Mouse (Mus musculus): ENCODE measurements around the gene Pml.

The Pml gene

DNA sequence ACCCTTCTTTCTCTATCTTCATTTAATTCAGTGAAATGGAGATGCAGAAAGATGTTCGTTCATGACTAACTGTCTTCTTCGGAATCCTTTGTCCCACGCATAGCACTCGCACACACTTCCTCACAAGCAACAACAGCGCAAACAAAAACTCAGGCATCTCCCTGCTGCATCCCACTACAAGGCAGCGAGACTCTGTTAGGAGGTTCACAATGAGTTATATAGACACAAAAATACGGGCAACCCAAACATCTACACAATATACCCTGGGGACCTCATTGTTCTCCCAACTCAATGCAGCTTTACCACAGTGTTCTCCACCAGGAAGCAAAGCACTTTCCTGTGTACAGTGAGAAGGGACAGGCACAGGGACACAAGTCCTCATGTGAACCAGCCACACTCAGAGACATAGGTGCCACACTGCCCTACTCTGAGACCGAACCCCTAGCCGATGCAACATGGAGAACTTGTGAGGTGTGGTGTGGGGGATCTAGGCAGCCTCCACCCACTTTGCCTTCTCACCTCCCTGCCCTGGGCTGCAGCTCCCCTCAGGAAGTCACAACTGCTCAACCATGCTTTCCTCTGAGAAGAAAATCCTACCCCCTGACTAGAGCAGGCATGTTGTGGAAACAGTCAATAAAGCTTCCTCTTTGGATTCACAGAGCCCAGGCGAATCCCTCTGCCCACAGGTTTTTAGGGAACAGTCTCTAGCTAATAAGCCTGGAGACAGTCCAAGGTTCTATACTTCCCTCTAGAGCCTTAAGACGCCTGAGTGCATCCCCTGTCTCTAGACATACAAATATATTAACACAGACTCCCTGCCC is 49.1 kb downstream of the Pml start:
- DNase-seq: peak in 1 of 2 experiments; percentile 31

DNA sequence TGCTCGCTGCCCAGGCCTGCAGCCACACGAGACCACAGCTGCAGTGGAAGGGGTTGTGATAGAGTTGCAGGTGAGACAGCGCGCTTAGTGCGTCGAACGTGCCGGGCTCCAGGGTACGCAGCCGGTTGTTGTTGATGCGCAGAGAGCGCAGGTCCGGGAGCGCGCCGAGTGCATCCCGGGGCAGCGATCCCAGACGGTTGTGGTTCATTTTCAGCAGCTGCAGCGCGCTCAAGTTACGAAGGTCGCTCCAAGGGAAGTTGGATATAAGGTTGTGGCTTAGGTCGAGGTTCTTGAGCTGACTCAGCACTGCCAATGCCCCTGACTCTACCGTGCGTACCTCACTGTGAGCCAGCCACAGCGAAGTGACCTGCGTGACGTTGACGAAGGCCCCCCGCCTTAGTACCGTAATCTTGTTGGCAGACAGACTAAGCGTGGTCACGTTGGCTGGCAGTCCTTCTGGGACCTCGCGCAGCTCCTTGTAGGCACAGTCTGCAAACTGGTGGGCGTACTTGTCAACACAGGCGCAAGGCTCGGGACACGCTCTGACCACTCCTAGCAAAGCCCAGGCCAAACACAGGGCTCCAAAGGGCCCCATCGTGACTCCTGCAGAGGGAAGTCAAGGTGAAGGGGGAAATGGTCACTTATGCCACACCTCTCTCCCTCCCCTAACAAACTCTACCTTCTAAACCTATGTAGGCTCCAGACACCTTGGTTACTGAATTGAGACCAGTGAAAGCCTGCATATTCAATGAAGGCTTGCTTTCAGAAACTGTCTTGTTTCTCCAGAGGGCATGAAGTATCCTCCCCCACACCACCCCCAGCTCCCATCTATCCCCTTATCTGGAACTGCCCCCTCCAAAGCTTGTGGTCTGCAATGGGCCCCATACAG is 50.0 kb downstream of the Pml start:
- DNase-seq: peak; percentile 54 to 58

DNA sequence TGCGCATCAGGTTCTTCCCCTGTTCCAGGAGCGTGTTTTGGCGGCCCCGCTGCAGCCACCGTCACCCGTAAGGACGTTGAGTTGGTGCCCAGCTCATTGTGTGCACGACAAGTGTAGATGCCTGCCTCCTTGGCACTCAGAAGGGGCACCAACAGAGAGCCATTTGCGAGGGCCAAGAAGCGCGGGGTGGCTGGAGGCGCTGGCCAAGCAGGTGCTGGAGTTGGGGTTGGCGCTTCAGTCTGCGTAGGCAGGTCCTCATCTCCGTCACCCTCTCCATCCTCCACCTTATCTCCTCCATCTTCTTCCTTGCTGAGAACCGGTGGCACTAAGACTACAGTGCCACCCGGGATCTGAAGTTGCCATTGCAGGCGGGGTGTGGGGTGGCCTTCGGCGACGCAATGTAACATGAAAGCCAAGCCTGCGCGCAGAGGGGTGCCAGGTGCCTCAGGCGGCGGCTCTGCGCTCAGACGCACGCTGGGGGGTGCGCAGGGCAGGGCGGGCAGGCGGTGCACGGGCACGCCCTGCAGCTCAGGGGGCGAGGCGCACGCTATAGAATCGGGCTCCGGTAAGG is 50.7 kb downstream of the Pml start:
- peak; percentile 76 to 87 for DNase-seq

DNA sequence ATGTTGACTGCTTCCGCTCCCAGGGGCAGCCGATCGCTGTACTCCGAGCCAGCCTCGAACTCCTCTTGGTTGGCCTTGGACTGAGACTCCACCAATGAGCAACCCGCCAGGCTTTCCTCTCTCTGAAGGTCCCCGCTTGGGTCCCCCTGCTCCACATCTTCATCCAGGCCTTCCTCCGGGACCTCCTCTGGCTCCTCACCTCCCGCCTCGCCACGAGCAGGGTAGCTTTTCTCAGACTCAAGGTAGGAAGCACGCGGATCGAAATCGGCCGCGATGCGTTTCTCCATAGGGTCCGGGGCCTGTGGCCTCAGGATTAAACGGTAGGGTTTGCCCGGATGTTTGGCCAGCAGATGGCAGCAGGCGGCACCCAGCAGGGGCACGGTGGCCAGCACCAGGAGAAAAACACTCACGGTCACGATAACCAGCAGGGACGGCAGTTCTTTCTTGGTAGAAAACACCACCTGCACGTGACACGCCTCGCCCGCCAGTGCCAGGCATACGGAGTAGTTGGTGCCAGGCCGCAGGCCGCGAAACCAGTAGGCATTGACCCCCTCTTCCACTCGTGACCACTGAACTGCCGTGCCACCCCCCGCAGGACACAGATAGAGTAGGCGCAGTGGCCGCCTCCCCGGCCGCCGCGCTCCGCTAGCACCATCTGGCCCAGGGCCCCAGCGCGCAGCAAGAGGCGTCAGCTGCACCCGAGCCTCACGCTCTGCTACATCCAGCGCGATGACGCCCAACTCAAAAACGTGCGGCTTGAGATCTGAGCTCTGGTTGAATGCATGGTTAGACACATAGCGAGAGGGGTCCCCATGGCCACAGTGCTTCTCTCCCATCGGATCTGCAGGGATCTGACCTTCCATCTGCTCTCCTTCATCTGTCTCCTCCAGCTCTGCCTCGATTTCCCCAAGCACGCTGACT is 51.5 kb downstream of the Pml start:
- DNase-seq: peak; percentile 74 to 77

DNA sequence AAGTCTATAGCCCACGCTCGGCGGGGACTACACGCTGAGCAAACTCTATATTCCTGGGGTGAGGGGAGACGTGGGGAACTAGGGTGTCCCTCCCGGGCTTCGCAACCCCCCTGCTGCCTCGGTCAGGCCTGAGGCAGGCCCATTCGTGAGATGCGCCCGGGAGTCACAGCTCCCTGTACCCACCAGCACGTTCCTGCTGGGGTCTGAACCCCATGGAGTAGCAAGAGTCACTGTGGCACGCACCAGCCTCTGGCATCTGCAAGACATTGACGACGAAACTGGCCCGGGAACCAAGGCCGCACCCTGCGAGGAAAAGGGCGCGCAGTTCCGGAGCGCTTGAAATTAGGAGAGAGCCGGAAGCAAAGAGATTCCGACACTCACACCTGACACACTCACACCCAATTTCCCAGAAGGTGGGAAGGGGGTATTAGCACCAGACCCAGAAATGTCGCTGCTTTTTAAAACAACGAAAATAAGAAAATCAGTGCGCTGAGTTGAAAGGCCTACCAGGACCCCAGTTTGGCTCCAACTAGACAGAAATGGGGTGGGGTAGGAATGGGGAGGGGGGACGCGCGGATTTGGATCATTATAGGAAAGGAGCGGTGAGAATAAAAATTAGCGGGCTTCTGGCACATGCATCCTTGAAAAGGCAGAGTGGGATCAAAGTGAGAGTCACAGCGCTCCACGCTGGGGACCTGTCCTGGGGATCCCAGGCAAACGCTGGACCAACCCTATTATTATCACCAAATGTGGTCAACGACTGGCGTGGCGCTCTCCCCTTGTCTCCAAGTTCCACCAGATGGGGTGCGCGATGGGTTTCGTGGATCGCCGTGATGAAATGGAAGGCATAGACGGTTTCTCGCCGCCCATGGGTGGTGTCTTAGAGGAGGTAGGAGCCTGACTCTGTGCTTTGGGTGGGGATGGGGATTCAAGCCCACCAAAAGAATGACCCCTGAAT is 52.7 kb downstream of the Pml start:
- DNase-seq: peak; percentile 44 to 53

DNA sequence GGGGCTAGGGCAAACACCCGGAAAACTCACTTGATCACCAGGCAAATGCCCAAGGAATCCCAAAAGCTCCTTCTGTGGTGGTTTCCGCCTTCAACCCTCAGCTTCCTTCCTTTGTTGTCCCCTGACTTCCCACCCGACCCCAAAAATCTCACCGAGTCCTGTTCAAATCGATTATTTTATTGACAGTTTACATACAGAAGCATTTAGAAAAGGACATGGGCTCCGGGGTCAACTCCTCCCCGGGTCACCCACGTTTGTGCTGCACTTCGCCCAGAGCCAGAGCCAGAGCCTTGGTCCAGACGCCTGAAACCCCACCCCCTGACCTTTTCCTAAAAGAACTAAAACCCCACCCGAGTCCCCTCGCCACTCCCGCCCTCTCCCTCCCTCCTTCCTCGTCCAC is 53.4 kb downstream of the Pml start:
- peak in 1 of 2 experiments; percentile 29 for DNase-seq

DNA sequence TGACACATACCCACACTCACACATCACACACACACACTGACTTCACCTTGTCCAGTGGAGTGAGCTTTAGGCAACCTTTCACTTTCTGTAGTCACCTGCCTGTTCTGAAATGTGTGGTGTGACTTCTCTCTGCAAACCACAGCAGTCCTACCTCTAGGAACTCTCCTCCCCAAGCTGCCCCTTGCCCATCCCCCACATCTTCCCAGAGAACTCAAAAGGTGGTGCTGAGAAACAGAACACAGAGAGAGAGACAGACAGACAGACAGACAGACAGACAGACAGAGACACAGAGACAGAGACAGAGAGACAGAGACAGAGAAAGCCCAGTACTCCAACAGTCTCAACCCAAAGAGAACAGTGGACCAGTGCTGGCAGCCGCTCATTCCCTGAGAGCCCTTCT is 53.9 kb downstream of the Pml start:
- peak in 1 of 2 experiments; percentile 49 for DNase-seq

DNA sequence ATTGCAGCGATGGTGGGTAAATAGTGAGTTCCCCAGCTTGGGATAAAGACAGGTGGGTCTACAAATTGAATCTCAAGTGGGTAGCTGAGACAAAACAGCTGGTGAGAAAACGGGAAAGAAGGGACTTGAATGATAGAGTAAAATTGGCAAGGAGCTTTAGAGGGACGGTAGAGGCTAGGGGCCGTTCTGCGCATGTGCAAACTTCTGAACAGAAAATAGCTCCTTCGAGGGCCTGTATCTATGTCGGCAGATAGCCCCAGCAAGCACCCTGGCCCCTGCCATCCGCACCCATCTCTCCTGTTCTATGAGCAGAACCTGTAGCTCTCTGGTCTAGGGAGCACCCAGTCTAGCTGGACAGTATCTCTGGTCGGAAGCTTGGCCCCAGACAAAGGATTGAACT is 55.4 kb downstream of the Pml start:
- no peak for DNase-seq

DNA sequence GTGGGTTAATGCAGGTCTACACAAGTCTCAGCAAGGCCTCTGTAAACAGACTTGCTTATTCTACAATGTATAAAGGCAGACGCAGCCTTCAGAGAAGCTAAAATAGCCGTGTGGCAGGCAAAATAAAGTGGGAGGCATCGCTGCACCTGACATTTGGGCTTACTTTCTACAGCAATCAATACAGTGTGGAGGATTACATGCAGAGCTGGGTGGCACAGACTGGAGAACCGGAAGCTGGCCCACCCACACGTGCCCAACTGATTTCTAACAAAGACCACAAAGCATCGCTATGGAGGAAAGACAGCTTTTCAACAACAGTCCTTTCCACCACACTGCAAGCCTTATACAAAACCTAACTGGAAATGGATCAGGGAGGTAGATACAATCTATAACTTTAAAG is 65.1 kb downstream of the Pml start:
- no peak for DNase-seq

DNA sequence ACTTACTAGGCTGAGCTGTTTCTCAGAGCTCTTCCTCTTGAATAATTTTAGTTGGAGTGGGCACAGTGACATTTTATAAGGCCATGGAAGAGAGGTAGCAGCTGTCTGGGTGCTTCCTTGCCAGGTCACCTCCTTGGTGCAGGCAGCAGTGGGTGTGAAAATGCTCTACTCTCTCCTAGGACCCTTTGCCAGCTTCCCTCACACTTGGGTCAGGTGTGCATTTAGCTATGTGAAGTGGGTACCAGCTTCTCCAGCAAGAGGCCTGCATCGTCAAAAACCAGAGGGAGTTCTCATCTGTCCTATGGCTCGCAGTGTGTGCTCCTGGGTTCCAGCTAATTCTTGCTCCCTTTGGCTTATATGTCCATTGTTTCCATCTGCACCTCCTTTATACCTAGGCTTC is 70.2 kb downstream of the Pml start:
- DNase-seq: no peak

DNA sequence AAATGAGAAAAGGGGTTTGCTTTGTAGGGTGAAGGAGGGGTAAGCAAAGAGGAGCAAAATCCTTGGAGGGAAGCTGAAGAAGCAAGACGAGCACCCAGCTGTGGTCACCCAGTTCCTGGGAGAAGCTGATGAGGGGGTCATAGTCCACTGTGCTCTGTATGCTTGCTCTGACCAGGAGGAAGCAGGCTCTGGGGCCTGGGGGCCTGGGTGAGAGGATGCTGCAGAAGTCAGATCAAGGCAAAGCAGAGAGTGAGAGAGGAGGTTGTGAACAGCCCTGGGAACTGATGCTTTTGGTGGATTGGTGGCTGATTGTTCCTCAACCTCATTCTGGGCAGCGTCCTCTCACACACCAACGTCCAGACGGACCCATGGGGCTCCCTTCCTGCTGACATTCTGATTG is 72.4 kb downstream of the Pml start:
- DNase-seq: no peak

DNA sequence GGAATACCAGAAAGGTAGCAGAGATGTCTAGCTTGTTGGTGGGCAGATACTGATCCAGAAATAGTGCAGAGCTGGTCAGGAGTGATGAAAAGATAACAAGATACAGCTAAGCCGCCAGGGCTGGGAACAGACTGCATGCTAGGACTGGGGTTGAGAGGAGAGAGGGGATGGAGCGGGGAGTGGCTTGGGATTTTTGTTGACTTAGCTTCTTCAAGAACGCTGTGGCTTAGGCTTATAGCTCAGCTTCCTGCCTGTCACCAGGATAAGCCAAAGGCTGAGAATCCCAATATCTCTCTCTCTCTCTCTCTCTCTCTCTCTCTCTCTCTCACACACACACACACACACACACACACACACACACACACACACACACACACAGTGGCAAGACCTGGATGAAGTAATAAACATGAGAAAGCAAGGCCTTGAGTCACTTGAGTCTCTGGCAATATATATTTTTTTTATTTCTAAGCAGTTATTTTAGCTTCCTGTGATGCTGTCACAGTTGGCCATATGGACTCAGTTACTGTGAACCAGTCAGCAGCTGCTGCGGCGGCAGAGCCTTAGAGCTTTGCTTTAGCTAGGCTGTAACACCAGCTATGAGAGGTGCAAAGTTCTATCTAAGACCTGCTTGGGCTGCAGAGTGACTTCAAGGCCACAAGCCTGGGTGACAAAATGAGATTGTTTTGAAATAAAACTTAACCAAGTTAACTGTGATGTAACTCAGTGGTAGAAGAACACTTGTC is 73.7 kb downstream of the Pml start:
- DNase-seq: no peak

DNA sequence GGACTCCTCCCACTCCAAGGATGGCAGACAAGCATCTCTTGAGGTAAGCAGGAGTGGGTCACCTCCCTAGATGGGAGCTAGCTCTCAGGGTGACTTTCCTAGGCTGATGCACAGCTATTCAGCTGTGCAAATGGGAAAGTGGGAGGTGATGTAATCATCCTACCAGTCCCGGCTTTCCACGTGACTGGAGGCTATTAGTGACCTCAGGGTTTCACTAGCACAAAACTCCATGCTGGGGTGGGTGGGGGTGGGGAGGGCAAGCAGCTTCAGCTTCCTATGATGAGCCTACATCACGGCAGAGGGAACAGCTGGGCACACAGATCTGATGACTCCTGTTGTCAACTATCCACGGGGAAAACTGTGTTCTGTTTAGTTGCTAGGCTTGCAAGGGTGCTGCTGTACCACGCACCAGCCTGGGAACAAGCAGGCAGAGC is 74.8 kb downstream of the Pml start:
- no peak for DNase-seq

DNA sequence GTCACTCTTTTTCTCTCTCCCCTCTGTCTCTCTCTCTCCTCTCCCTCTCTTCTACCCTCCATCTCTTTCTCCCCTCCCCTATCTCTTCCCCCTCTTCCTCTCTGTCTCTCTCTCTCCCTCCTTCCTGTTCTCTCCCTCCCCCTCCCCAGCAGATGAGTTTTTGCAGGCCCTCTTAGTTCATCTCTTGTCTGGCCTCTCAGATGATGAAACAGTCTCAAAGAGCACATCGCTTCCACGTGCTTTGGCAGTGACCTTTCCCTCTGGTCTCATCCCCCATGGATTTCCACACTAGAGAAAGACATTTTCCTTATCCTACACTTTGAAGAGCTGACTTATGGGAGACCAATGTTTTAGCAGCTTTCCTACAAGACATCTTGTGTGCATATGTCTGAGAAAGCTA is 76.7 kb downstream of the Pml start:
- DNase-seq: no peak

DNA sequence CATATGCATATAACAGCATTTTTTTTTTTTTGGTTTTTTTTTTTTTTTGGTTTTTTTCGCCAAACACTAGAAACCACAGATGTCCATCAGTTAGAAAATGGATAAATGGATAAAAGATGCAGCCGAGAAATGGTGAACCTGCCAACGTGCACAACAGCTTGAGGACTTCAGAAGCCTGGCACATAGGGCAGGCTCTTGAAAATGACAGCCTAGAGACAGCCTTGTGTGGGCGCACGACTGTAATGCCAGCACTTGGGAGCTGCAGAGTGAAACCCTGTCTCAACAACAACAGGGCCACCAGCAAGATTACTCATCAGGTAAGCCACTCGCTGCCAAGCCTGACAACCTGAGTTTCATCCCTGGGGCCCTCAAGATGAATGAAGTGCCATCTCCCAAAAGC is 80.2 kb downstream of the Pml start:
- DNase-seq: no peak

DNA sequence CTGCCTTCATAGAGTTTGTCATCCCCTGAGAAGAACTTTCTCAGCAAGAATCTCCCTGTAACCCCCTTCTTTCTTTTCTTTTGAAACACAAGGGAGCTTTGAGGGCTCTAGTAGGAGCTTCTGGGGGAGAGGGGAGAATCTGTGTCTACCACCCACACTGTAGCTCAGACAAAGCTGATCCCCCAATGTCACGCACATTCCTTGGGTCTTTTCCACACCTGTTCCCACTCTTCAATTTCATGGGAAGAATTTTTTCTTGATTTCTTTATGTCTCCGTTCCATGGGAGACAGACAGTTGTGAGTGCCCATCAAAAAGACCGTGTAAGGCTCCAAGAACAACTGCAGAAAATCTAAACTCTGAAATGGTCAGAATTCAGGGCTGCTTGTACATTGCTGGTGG is 80.7 kb downstream of the Pml start:
- no peak for DNase-seq

Data from cerebellum, postnatal 14 days (tissue).